Mouse (Mus musculus) lung, postnatal 10 days (tissue): Measurements from ENCODE around the gene Usp17le.
"Not testable (repeated sequence)": the region's sequence is repeated elsewhere in the genome, so short reads cannot be mapped to it uniquely, and the experiment has no call there.

Experiments
- DNase-seq: peaks from one replicate; pipeline ENCODE4 v3.0.0; 2021

Usp17le gene

DNA sequence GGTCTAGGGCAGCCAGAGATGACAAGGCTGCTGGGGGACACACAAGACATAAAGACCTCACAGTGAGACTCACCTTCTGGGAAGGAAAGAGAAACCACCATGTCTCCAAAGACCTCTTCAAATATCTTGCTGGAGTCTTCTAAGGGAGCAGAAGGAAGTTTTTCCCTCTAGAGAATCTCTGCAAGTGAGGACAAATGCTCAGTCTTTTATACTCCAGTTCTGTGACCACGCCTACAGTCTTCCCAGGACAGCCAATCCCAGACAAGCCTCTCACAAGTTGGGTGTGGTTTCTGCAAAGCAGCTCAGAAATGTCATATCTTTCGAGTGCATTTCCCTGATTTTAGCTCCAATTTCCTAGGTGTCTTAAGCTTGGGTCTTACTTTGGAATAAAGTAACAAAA lies at the start of gene Usp17le:
Gene Usp17le, minus strand, starts transcription at position 101 of the 400 bp plus-strand sequence.
- DNase-seq, result not testable (repeated sequence)

DNA sequence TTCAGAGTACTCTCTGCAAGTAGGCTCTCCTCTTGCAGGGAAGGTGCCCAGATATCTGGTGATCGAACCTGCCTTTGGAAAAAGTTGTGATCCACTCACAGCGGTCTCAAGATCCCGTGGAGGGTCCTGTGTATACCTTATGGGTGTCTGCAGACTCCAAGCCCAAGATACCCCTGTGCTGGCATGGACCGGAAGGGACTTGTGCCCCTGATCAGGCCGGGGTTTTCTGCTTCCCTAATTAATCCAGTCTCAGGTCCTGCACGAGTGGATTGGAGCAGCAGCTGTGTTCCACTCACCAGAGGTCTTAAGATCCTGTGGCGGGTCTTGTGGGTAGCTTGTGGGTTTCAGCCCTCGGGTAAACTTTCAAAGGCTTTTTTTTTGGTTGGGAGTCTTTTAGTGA lies 33.1 kb upstream of the Usp17le start:
- not testable (repeated sequence) for DNase-seq

DNA sequence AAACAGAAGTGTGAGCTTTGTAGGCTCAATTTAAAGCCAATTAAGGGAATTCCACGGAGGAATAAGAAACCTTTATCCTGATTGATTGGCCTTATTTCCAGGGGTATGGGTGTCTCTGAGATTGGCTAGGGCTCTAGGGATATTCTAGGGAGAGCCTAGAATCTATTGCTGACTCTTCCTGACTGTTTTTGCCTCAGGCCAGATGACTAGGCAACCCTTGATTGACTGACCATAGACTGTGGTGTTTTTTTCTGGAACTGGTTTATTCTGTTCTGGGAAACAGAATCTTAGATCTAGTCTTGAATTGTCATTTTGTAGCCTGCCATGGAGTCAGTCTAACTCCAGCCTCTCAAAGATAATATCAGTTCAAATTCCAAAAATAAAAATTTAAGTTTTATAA lies 13.5 kb upstream of the Usp17le start:
- no peak for DNase-seq
